In genomic region chr7:125471991-125472741, GRCm38 (mm10) we compare ENCODE assay signal across 8 mouse cellular contexts. TPM values are rescaled to one million over a fixed set of nuclear protein-coding genes. Genes with fewer than 3 reads are reported as not detected.
A peak's percentile ranks its signal among the peaks of the same experiment; 100 is the strongest.
DNase-seq lines count a peak whose midpoint lies in the region; ATAC-seq and TF ChIP-seq lines count a peak whose summit lies in the region.

No protein-coding gene starts in this region.

- peaks cover 53% of the 10 kb centered on the region for H3K36me3 ChIP-seq in forebrain, embryonic 10.5 days (replicated peaks)
- peaks cover 31% of the 10 kb centered on the region for H3K36me3 ChIP-seq in heart, embryonic 15.5 days
- peaks cover 17% of the 10 kb centered on the region for H3K36me3 ChIP-seq in liver, embryonic 14.5 days (replicated peaks; ENCODE audit: control insufficient read depth, insufficient read depth, low read depth)
- peaks cover 2% of the 10 kb centered on the region for H3K36me3 ChIP-seq in neural tube, embryonic 11.5 days (ENCODE audit: control insufficient read depth, insufficient read depth, low read length)
- peaks cover 31% of the 10 kb centered on the region for H3K36me3 ChIP-seq in stomach, embryonic 16.5 days (ENCODE audit: control insufficient read depth, insufficient read depth, low read length)

- TF ChIP-seq EP300 in liver, embryonic 14.5 days (IDR thresholded peaks at IDR 0.05; ENCODE audit: low read depth), result peak; percentile 93

- no peaks in the 10 kb centered on the region for H3K27me3 ChIP-seq in forebrain, embryonic 10.5 days (ENCODE audit: poor library complexity, severe bottlenecking)
- H3K27me3 ChIP-seq in heart, embryonic 15.5 days, result no peaks in the 10 kb centered on the region
- H3K27me3 ChIP-seq in liver, embryonic 14.5 days (ENCODE audit: control insufficient read depth, insufficient read depth, low read length), result no peaks in the 10 kb centered on the region
- H3K27me3 ChIP-seq in neural tube, embryonic 11.5 days (ENCODE audit: control insufficient read depth, insufficient read depth, low read length), result no peaks in the 10 kb centered on the region
- H3K27me3 ChIP-seq in stomach, embryonic 16.5 days (ENCODE audit: control insufficient read depth, insufficient read depth, low read length), result no peaks in the 10 kb centered on the region

- no peaks in the 10 kb centered on the region for H3K9me3 ChIP-seq in forebrain, embryonic 10.5 days
- H3K9me3 ChIP-seq in heart, embryonic 15.5 days (replicated peaks), result no peaks in the 10 kb centered on the region
- H3K9me3 ChIP-seq in liver, embryonic 14.5 days (ENCODE audit: control insufficient read depth, low read length), result no peaks in the 10 kb centered on the region
- no peaks in the 10 kb centered on the region for H3K9me3 ChIP-seq in neural tube, embryonic 11.5 days (ENCODE audit: control insufficient read depth, low read length)
- H3K9me3 ChIP-seq in stomach, embryonic 16.5 days (replicated peaks; ENCODE audit: control insufficient read depth, low read length), result no peaks in the 10 kb centered on the region

- TF ChIP-seq CTCF in liver, embryonic 14.5 days (IDR thresholded peaks at IDR 0.05; ENCODE audit: low read depth), result peak; percentile 99

- H3K4me1 ChIP-seq in forebrain, embryonic 10.5 days, result peaks cover 36% of the 10 kb centered on the region
- H3K4me1 ChIP-seq in heart, embryonic 15.5 days (replicated peaks), result peaks cover 45% of the 10 kb centered on the region
- peaks cover 16 to 39% of the 10 kb centered on the region in 2 experiments for H3K4me1 ChIP-seq in liver, embryonic 14.5 days (replicated peaks; ENCODE audit: control insufficient read depth in 2 of 2, insufficient read depth in 2 of 2, low read length in 1 of 2)
- H3K4me1 ChIP-seq in neural tube, embryonic 11.5 days (ENCODE audit: control insufficient read depth, insufficient read depth, low read length), result peaks cover 3% of the 10 kb centered on the region; the same call in 1 of the 2 replicates
- peaks cover 29% of the 10 kb centered on the region for H3K4me1 ChIP-seq in stomach, embryonic 16.5 days (ENCODE audit: control insufficient read depth, insufficient read depth, low read length)

- ATAC-seq in CD4-positive, CD25-positive, alpha-beta regulatory T cell, adult 4 months, result peak; percentile 65
- peak; percentile 44 for ATAC-seq in heart, embryonic 15.5 days (replicated peaks; ENCODE audit: insufficient number of reproducible peaks, insufficient read depth, low FRiP score, low read depth)
- ATAC-seq in liver, embryonic 14.5 days (ENCODE audit: insufficient read depth), result peak; percentile 93
- peak; percentile 52 for ATAC-seq in neural tube, embryonic 11.5 days (ENCODE audit: insufficient read depth, low FRiP score, low TSS enrichment)
- ATAC-seq in stomach, embryonic 16.5 days (ENCODE audit: insufficient read depth, low FRiP score), result peak; percentile 51

- peak overlapping the region; percentile 23; the same call in 1 of the 2 replicates for H3K4me2 ChIP-seq in heart, embryonic 15.5 days
- H3K4me2 ChIP-seq in liver, embryonic 14.5 days (ENCODE audit: low read depth), result peak overlapping the region; percentile 59
- H3K4me2 ChIP-seq in neural tube, embryonic 11.5 days (ENCODE audit: low read depth), result no peak overlapping the region
- H3K4me2 ChIP-seq in stomach, embryonic 16.5 days (ENCODE audit: low read depth, low read length), result no peak overlapping the region; the same call in 1 of the 2 replicates

- WGBS in forebrain, embryonic 10.5 days, result 45% methylated on average over 13 of the region's 13 CpGs
- 21% methylated on average over 13 of the region's 13 CpGs for WGBS in heart, embryonic 15.5 days
- WGBS in liver, embryonic 14.5 days (ENCODE audit: insufficient replicate concordance), result 7% methylated on average over 13 of the region's 13 CpGs
- 36% methylated on average over 13 of the region's 13 CpGs for WGBS in neural tube, embryonic 11.5 days
- WGBS in stomach, embryonic 16.5 days, result 19% methylated on average over 13 of the region's 13 CpGs

- H3K27ac ChIP-seq in forebrain, embryonic 10.5 days, result peak overlapping the region; percentile 79
- H3K27ac ChIP-seq in heart, embryonic 15.5 days, result peak overlapping the region; percentile 70
- H3K27ac ChIP-seq in liver, embryonic 14.5 days, result peak overlapping the region; percentile 85
- H3K27ac ChIP-seq in neural tube, embryonic 11.5 days (ENCODE audit: low read depth, low read length), result 0 out of 2 replicates have a peak overlapping the region, but pooled peaks have one; percentile 67
- peak overlapping the region; percentile 93 for H3K27ac ChIP-seq in stomach, embryonic 16.5 days (ENCODE audit: low read length)

- H3K4me3 ChIP-seq in forebrain, embryonic 10.5 days, result no peak overlapping the region
- H3K4me3 ChIP-seq in heart, embryonic 15.5 days, result no peak overlapping the region
- peak overlapping the region; percentile 8 to 27; a peak in 3 of 4 replicates for H3K4me3 ChIP-seq in liver, embryonic 14.5 days (ENCODE audit: insufficient read depth in 1 of 2, low read depth in 2 of 2, low read length in 2 of 2)
- H3K4me3 ChIP-seq in neural tube, embryonic 11.5 days (ENCODE audit: low read depth, low read length), result no peak overlapping the region
- H3K4me3 ChIP-seq in stomach, embryonic 16.5 days (replicated peaks; ENCODE audit: low read length), result no peak overlapping the region

- H3K9ac ChIP-seq in heart, embryonic 15.5 days, result 0 out of 2 replicates have a peak overlapping the region, but pooled peaks have one; percentile 13
- H3K9ac ChIP-seq in liver, embryonic 14.5 days (replicated peaks), result peak overlapping the region; percentile 58
- H3K9ac ChIP-seq in neural tube, embryonic 11.5 days (ENCODE audit: low read length), result peak overlapping the region; percentile 10; the same call in 1 of the 2 replicates
- peak overlapping the region; percentile 50 for H3K9ac ChIP-seq in stomach, embryonic 16.5 days (ENCODE audit: low read length)

- DNase-seq in c-Kit-negative CD71-positive TER-119-positive erythroid progenitor cells, embryonic 14.5 days (ENCODE audit: low read depth, low spot score), result peak; percentile 88
- DNase-seq in forebrain, embryonic 10.5 days (ENCODE audit: extremely low spot score, low spot score), result peak; percentile 75
- peak; percentile 85 for DNase-seq in kidney, postnatal 14 days
- peak; percentile 82 to 93 (median 85) for DNase-seq in liver, embryonic 14.5 days (ENCODE audit: low read depth in 3 of 3, low spot score in 3 of 3)
- DNase-seq in neural tube, embryonic 11.5 days (ENCODE audit: low spot score), result peak; percentile 79

RNA-seq across cellular contexts. Expression of gene Nsmce1, which starts 19.2 kb away (rescaled TPM):
- 100 to 1,000 TPM; 116 to 118 TPM for polyA plus RNA-seq in CD4-positive, CD25-positive, alpha-beta regulatory T cell, adult 4 months (2017; shearing (Covaris generic))
- polyA plus RNA-seq in forebrain, embryonic 10.5 days (2016; fragmentation: Nextera tagmentation; extraction: Ambion mirVana), result 123 TPM in 2 replicates
- polyA plus RNA-seq in heart, embryonic 15.5 days (2015; fragmentation: Nextera tagmentation; extraction: Ambion mirVana), result 93.4 and 103 TPM in 2 replicates
- polyA plus RNA-seq in liver, embryonic 14.5 days (2012; rRNA removed), result 27.5 and 42.3 TPM in 2 replicates
- polyA plus RNA-seq in liver, embryonic 14.5 days (2014; fragmentation: Nextera tagmentation; extraction: Ambion mirVana), result 90.1 and 92.5 TPM in 2 replicates
- 119 TPM in 2 replicates for polyA plus RNA-seq in neural tube, embryonic 11.5 days (2014; fragmentation: Nextera tagmentation; extraction: Ambion mirVana)
- 103 and 104 TPM in 2 replicates for polyA plus RNA-seq in stomach, embryonic 16.5 days (2015; fragmentation: Nextera tagmentation; extraction: Ambion mirVana)

RNA-seq across cellular contexts. Expression of gene Kdm8, which starts 27.7 kb away (rescaled TPM):
- 10 to 100 TPM in 1 of 2 experiments, 1 to 10 TPM in 1; 4.5 to 10.9 TPM for polyA plus RNA-seq in CD4-positive, CD25-positive, alpha-beta regulatory T cell, adult 4 months (2017; shearing (Covaris generic))
- 14.5 and 15.6 TPM in 2 replicates for polyA plus RNA-seq in forebrain, embryonic 10.5 days (2016; fragmentation: Nextera tagmentation; extraction: Ambion mirVana)
- polyA plus RNA-seq in heart, embryonic 15.5 days (2015; fragmentation: Nextera tagmentation; extraction: Ambion mirVana), result 5.7 and 6.7 TPM in 2 replicates
- 5.7 and 6.1 TPM in 2 replicates for polyA plus RNA-seq in liver, embryonic 14.5 days (2012; rRNA removed)
- 4.7 and 6.4 TPM in 2 replicates for polyA plus RNA-seq in liver, embryonic 14.5 days (2014; fragmentation: Nextera tagmentation; extraction: Ambion mirVana)
- 10.8 and 11.2 TPM in 2 replicates for polyA plus RNA-seq in neural tube, embryonic 11.5 days (2014; fragmentation: Nextera tagmentation; extraction: Ambion mirVana)
- 8.2 and 8.7 TPM in 2 replicates for polyA plus RNA-seq in stomach, embryonic 16.5 days (2015; fragmentation: Nextera tagmentation; extraction: Ambion mirVana)

Comparison
In these comparisons a context has a peak if more than half of its experiments do, and no peak if none do; other contexts are left out.
1. H3K4me3 ChIP-seq: peak in liver, embryonic 14.5 days (2 of 2); none in forebrain, embryonic 10.5 days (single experiment), heart, embryonic 15.5 days (single experiment), neural tube, embryonic 11.5 days (single experiment) and stomach, embryonic 16.5 days (single experiment).
2. H3K4me2 ChIP-seq: peak in heart, embryonic 15.5 days (single experiment) and liver, embryonic 14.5 days (single experiment); none in neural tube, embryonic 11.5 days (single experiment) and stomach, embryonic 16.5 days (single experiment).
3. Peak in every context shown above with its lines, with median percentiles within 50 percentile points of each other: ATAC-seq, DNase-seq, H3K27ac ChIP-seq and H3K9ac ChIP-seq.